Mouse (Mus musculus) neural tube, embryonic 11.5 days (tissue): ENCODE measurements at regions not wholly inside any gene's neighbourhood (a gene's known extent, or its start where the extent isn't known, plus 50 kb on each side); places are given as distances from the start of the nearest gene placed in this dataset.

ENCODE experiments used
- ATAC-seq: fragments of 200-750 bp; cut with Nextera tagmentation; 2 replicates; pipeline ENCODE4 v1.8.0; 2017; ENCODE audit warnings: moderate number of reproducible peaks, mild to moderate bottlenecking, moderate TSS enrichment, moderate library complexity; ENCODE audit not compliant: insufficient read depth, low FRiP score, low TSS enrichment
- DNase-seq: peaks from one replicate; pipeline ENCODE4 v3.0.0-alpha.2; 2015; ENCODE audit warnings: low spot score
- H3K27ac ChIP-seq: fragments of 300-500 bp; sonication (generic); 2 replicates; pipeline ENCODE4 v1.5.1; 2014; ENCODE audit warnings: low read depth, mild to moderate bottlenecking, low read length
- H3K27me3 ChIP-seq: fragments of 300-500 bp; sonication (generic); 2 replicates; pipeline ENCODE4 v1.6.1; 2014; ENCODE audit warnings: mild to moderate bottlenecking, low read length, mixed read lengths; ENCODE audit not compliant: control insufficient read depth, insufficient read depth
- H3K36me3 ChIP-seq: fragments of 300-500 bp; sonication (generic); 2 replicates; pipeline ENCODE4 v1.6.1; 2014; ENCODE audit warnings: mild to moderate bottlenecking, low read length, moderate library complexity, mixed read lengths; ENCODE audit not compliant: control insufficient read depth, insufficient read depth
- H3K4me1 ChIP-seq: fragments of 300-500 bp; sonication (generic); 2 replicates; pipeline ENCODE4 v1.6.1; 2014; ENCODE audit warnings: low read length, mixed read lengths; ENCODE audit not compliant: control insufficient read depth, insufficient read depth
- H3K4me2 ChIP-seq: fragments of 300-500 bp; sonication (generic); 2 replicates; pipeline ENCODE4 v1.6.1; 2014; ENCODE audit warnings: low read depth, mild to moderate bottlenecking, moderate library complexity
- H3K4me3 ChIP-seq: fragments of 300-500 bp; sonication (generic); 2 replicates; pipeline ENCODE4 v1.5.1; 2014; ENCODE audit warnings: low read depth, low read length
- H3K9ac ChIP-seq: fragments of 300-500 bp; sonication (generic); 2 replicates; pipeline ENCODE4 v1.6.1; 2014; ENCODE audit warnings: mild to moderate bottlenecking, low read length
- H3K9me3 ChIP-seq: fragments of 300-500 bp; sonication (generic); 2 replicates; pipeline ENCODE4 v1.6.1; 2016; ENCODE audit warnings: low read length; ENCODE audit not compliant: control insufficient read depth
- WGBS: fragments of 180-500 bp; shearing (Covaris S2); extraction: QIAGEN DNeasy Blood & Tissue Kit; methylation state at CpG from one replicate; pipeline ENCODE4 v1.1.7; 2014; 5-methylcytosine and 5-hydroxymethylcytosine counted together

- Histone ChIP-seq H3K4me2 (no peak overlapping the region), H3K4me1 (no peaks in the 10 kb centered on the region), H3K27ac (no peak overlapping the region), H3K9ac (no peak overlapping the region), H3K4me3 (no peak overlapping the region), H3K27me3 (no peaks in the 10 kb centered on the region), H3K36me3 (no peaks in the 10 kb centered on the region), H3K9me3 (no peaks in the 10 kb centered on the region)
- ATAC-seq (no peak), DNase-seq (peak; percentile 15)
- WGBS = 72% methylated on average over 8 of the region's 8 CpGs
Observed at GRCm38 (mm10) chr5:97697581-97698134, 240.8 kb upstream of the Gk2 start.

DNA sequence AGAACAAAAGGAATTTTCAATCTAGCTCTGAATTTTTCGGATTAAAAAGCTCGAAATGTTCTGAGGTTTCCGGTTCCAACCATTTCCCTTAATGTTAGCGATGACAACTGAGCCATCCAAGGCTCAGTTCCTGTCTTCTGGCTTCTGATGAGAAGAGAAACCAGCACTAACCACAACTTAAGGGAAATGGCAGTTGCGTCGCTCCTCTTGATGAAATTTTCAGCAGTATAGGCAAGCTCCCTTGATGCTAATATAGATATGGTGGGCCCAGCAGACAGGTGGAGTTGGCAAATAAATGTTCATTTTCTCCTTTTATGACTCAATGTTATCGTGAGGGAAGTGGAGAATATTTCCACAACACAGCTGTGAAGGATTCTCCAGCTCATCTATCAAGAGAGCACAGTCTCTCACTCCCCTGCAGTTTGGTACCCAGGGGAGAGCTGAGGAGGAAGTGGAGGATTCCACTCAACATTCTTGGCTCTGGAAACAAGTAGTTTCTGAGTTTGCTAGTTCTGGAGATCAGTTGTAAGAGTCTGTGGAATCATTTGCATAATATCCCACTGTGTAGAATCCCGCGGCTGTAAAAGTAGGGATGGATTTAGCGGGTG is 236.6 kb upstream of the Gk2 start:
- H3K27ac ChIP-seq = no peak overlapping the region
- no peaks in the 10 kb centered on the region for H3K36me3 ChIP-seq
- no peaks in the 10 kb centered on the region for H3K4me1 ChIP-seq
- H3K4me3 ChIP-seq = no peak overlapping the region
- no peak for ATAC-seq
- WGBS = 88% methylated on average over 10 of the region's 10 CpGs
- no peak for DNase-seq
- no peak overlapping the region for H3K9ac ChIP-seq
- no peak overlapping the region for H3K4me2 ChIP-seq
- H3K27me3 ChIP-seq = no peaks in the 10 kb centered on the region
- no peaks in the 10 kb centered on the region for H3K9me3 ChIP-seq

- Histone ChIP-seq H3K4me1 (no peaks in the 10 kb centered on the region), H3K27me3 (no peaks in the 10 kb centered on the region), H3K36me3 (no peaks in the 10 kb centered on the region), H3K9me3 (no peaks in the 10 kb centered on the region), H3K4me3 (no peak overlapping the region), H3K4me2 (no peak overlapping the region), H3K9ac (no peak overlapping the region), H3K27ac (no peak overlapping the region)
- DNase-seq = no peak
- ATAC-seq = no peak
Observed at GRCm38 (mm10) chr5:97685443-97685842, 228.6 kb upstream of the Gk2 start.

- Histone ChIP-seq H3K9ac (no peak overlapping the region), H3K4me3 (no peak overlapping the region), H3K9me3 (no peaks in the 10 kb centered on the region), H3K4me1 (no peaks in the 10 kb centered on the region), H3K36me3 (no peaks in the 10 kb centered on the region), H3K27ac (no peak overlapping the region), H3K4me2 (no peak overlapping the region), H3K27me3 (no peaks in the 10 kb centered on the region)
- ATAC-seq (no peak), DNase-seq (no peak)
- 86% methylated on average over 4 of the region's 4 CpGs for WGBS
Observed at GRCm38 (mm10) chr5:97684592-97685258, 227.9 kb upstream of the Gk2 start.

DNA sequence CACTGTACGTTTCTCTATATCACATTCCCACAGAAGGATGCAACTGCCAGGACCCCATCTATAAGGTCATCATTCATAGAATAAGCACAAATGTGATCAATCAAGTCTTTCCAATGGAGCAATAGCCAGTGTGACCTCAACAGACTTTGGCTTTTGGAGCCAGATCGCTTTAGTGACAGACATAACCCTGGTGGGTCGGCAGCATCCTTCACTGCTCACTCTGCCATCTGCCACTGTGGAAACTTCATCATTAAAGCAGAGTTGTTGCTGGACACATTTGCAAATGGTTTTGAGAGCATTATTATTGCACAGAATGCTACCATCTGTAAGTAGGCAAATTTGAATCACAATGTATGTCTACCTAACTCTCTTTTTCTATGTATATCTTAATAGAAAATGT is 212.9 kb upstream of the Gk2 start:
- ATAC-seq (no peak), DNase-seq (peak; percentile 9)
- H3K9me3 ChIP-seq = no peaks in the 10 kb centered on the region
- H3K9ac ChIP-seq = no peak overlapping the region
- H3K36me3 ChIP-seq = no peaks in the 10 kb centered on the region
- WGBS = 65% methylated on average over 3 of the region's 3 CpGs
- no peaks in the 10 kb centered on the region for H3K27me3 ChIP-seq
- H3K4me1 ChIP-seq = no peaks in the 10 kb centered on the region
- H3K27ac ChIP-seq = no peak overlapping the region
- no peak overlapping the region for H3K4me3 ChIP-seq
- no peak overlapping the region for H3K4me2 ChIP-seq

GRCm38 (mm10) chr5:97656167-97656924 is 199.5 kb upstream of the Gk2 start:
- Histone ChIP-seq H3K9me3 (no peaks in the 10 kb centered on the region), H3K27me3 (no peaks in the 10 kb centered on the region), H3K4me2 (no peak overlapping the region), H3K4me3 (no peak overlapping the region), H3K36me3 (no peaks in the 10 kb centered on the region), H3K4me1 (no peaks in the 10 kb centered on the region), H3K9ac (no peak overlapping the region), H3K27ac (no peak overlapping the region)
- no peak for ATAC-seq
- no peak for DNase-seq
- WGBS = 86% methylated on average over 12 of the region's 12 CpGs

- DNase-seq = no peak
Observed at GRCm38 (mm10) chr5:97655266-97655665, 198.4 kb upstream of the Gk2 start.

GRCm38 (mm10) chr5:97654414-97654813 is 197.6 kb upstream of the Gk2 start:
- no peaks in the 10 kb centered on the region for H3K27me3 ChIP-seq
- no peak for ATAC-seq
- no peaks in the 10 kb centered on the region for H3K36me3 ChIP-seq
- H3K4me3 ChIP-seq = no peak overlapping the region
- no peaks in the 10 kb centered on the region for H3K9me3 ChIP-seq
- WGBS = 65% methylated on average over 12 of the region's 12 CpGs
- H3K4me1 ChIP-seq = no peaks in the 10 kb centered on the region
- no peak overlapping the region for H3K27ac ChIP-seq
- H3K4me2 ChIP-seq = no peak overlapping the region
- no peak overlapping the region for H3K9ac ChIP-seq
- peak; percentile 15 for DNase-seq

More at GRCm38 (mm10) chr5:97655266-97655665, 198.4 kb upstream of the Gk2 start:
- Histone ChIP-seq H3K9ac (no peak overlapping the region), H3K27me3 (no peaks in the 10 kb centered on the region), H3K4me3 (no peak overlapping the region), H3K4me2 (no peak overlapping the region), H3K36me3 (no peaks in the 10 kb centered on the region), H3K9me3 (no peaks in the 10 kb centered on the region), H3K27ac (no peak overlapping the region), H3K4me1 (no peaks in the 10 kb centered on the region)
- no peak for ATAC-seq
- 88% methylated on average over 6 of the region's 6 CpGs for WGBS
